Mouse (Mus musculus) liver, embryonic 16.5 days (tissue): ENCODE measurements around the gene Tex13b. TPM values are rescaled to one million over a fixed set of nuclear protein-coding genes. Genes with fewer than 3 reads are reported as not detected.

Experiments
- ATAC-seq: fragments of 200-750 bp; cut with Nextera tagmentation; 2 replicates; pipeline ENCODE4 v1.8.0; 2017; ENCODE audit warnings: low read depth, mild to moderate bottlenecking, moderate number of reproducible peaks, moderate library complexity
- H3K27ac ChIP-seq: fragments of 300-500 bp; sonication (generic); 2 replicates; pipeline ENCODE4 v1.5.1; 2014; ENCODE audit warnings: mild to moderate bottlenecking, low read length
- H3K27me3 ChIP-seq: fragments of 300-500 bp; sonication (generic); 2 replicates; pipeline ENCODE4 v1.6.1; 2014; ENCODE audit warnings: low read depth, low read length, mixed read lengths; ENCODE audit not compliant: control insufficient read depth, insufficient read depth
- H3K36me3 ChIP-seq: fragments of 300-500 bp; sonication (generic); 2 replicates; pipeline ENCODE4 v1.6.1; 2014; ENCODE audit warnings: mild to moderate bottlenecking; ENCODE audit not compliant: control insufficient read depth, insufficient read depth
- H3K4me1 ChIP-seq: fragments of 300-500 bp; sonication (generic); 2 replicates; pipeline ENCODE4 v1.6.1; 2014; ENCODE audit warnings: low read depth, low read length, mixed read lengths; ENCODE audit not compliant: control insufficient read depth
- H3K4me2 ChIP-seq: fragments of 300-500 bp; sonication (generic); 2 replicates; pipeline ENCODE4 v1.6.1; 2014; ENCODE audit warnings: low read depth, low read length, mixed read lengths
- H3K4me3 ChIP-seq: fragments of 300-500 bp; sonication (generic); 2 replicates; pipeline ENCODE4 v1.5.1; 2014; ENCODE audit warnings: low read depth, mild to moderate bottlenecking, low read length
- H3K9ac ChIP-seq: fragments of 300-500 bp; sonication (generic); 2 replicates; pipeline ENCODE4 v1.6.1; 2014; ENCODE audit warnings: low read depth, low read length
- H3K9me3 ChIP-seq: fragments of 300-500 bp; sonication (generic); replicated peaks from 2 replicates; pipeline ENCODE4 v1.6.1; 2016; ENCODE audit warnings: low read length; ENCODE audit not compliant: control insufficient read depth
- WGBS: fragments of 180-500 bp; shearing (Covaris S2); extraction: QIAGEN DNeasy Blood & Tissue Kit; methylation state at CpG from one replicate; pipeline ENCODE4 v1.1.7; 2014; ENCODE audit not compliant: insufficient replicate concordance; 5-methylcytosine and 5-hydroxymethylcytosine counted together
- polyA plus RNA-seq: library from polyadenylated mRNA; unstranded; fragments of >200 nt; fragmentation: Nextera tagmentation; extraction: Ambion mirVana; gene quantifications from 2 replicates; pipeline ENCODE4 v1.2.1, GENCODE M21; 2015

The Tex13b gene
- polyA plus RNA-seq, 1 experiment from 2014 or later: not detected

- ATAC-seq: no peak
- Histone ChIP-seq H3K27me3 (no peaks in the 10 kb centered on the region), H3K9me3 (no peaks in the 10 kb centered on the region), H3K36me3 (no peaks in the 10 kb centered on the region), H3K4me2 (no peak overlapping the region), H3K9ac (no peak overlapping the region), H3K4me3 (no peak overlapping the region), H3K4me1 (no peaks in the 10 kb centered on the region), H3K27ac (no peak overlapping the region)
- WGBS: 68% methylated on average over 17 of the region's 17 CpGs
Observed at GRCm38 (mm10) chrX:140822295-140822694, 9.1 kb upstream of the Tex13b start.

- 46% methylated on average over 2 of the region's 2 CpGs for WGBS
- H3K9me3 ChIP-seq: no peaks in the 10 kb centered on the region
- no peak for ATAC-seq
- H3K27ac ChIP-seq: no peak overlapping the region
- H3K4me1 ChIP-seq: no peaks in the 10 kb centered on the region
- no peaks in the 10 kb centered on the region for H3K27me3 ChIP-seq
- no peak overlapping the region for H3K4me2 ChIP-seq
- H3K36me3 ChIP-seq: no peaks in the 10 kb centered on the region
- H3K4me3 ChIP-seq: no peak overlapping the region
- no peak overlapping the region for H3K9ac ChIP-seq
Observed at GRCm38 (mm10) chrX:140805340-140805739, 7.9 kb downstream of the Tex13b start.

- no peaks in the 10 kb centered on the region for H3K36me3 ChIP-seq
- H3K27ac ChIP-seq: no peak overlapping the region
- H3K9ac ChIP-seq: no peak overlapping the region
- WGBS: 56% methylated on average over 1 of the region's 1 CpGs
- no peaks in the 10 kb centered on the region for H3K4me1 ChIP-seq
- ATAC-seq: no peak
- H3K4me3 ChIP-seq: no peak overlapping the region
- no peak overlapping the region for H3K4me2 ChIP-seq
- no peaks in the 10 kb centered on the region for H3K9me3 ChIP-seq
- H3K27me3 ChIP-seq: no peaks in the 10 kb centered on the region
Observed at GRCm38 (mm10) chrX:140769794-140770193, 43.4 kb downstream of the Tex13b start.

Other genes with a start within 250 kb of the Tex13b start
- 20.3 and 20.8 TPM in 2 replicates for gene Tsc22d3, start 212.8 kb downstream of the Tex13b start, polyA plus RNA-seq
- gene Mid2, start 148.8 kb downstream of the Tex13b start, polyA plus RNA-seq: 0.22 and 0.40 TPM in 2 replicates
- gene Vsig1, start 94.2 kb upstream of the Tex13b start, polyA plus RNA-seq: 0.13 TPM in 1 of 2 replicates, not detected in the other
- 33.1 and 36.2 TPM in 2 replicates for gene Psmd10, start 143.3 kb upstream of the Tex13b start, polyA plus RNA-seq
- 25.3 and 26.9 TPM in 2 replicates for gene Atg4a, start 143.5 kb upstream of the Tex13b start, polyA plus RNA-seq